Mouse (Mus musculus): ENCODE measurements at regions not wholly inside any gene's neighbourhood (a gene's known extent, or its start where the extent isn't known, plus 50 kb on each side); places are given as distances from the start of the nearest gene placed in this dataset.

DNA sequence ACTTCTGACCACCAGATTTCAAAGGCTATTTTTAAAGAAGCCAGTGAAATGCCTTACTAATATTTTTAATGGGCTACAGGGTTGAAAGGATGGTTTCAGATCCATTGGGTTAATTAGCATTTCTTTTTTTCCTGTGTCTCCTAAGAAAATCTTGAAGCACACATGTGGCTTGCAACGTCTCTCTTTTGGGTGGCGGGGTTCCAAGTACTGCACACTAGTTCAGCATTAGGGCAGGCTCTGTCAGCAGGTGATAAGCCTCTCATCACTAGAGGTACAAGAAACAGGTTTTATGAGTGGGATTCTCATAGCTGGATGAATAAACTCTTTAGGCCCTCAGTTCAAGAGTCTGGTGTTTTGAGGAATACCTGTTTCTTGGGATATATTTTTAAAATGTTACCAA lies 103.2 kb upstream of the Jun start:
- DNase-seq: no peak

DNA sequence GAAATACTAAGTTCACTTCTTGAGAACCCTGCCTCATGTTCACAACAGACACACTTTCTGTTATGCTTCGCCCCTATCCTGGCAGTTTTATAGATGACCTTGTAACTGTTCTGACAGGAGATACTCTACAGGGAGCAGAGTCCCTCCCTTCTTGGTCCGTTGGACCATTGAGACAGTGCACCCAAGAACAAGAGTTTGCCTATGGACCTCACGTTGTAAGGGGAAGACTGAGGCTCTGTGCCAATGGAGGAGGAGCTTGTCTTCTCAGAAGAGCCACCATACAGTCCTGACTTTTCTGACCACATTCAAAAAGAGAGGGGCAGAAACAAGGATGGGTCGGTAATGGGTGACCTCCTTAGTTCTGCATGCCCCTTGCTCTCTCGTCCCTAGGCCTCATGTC lies 103.8 kb upstream of the Jun start:
- no peak for DNase-seq

DNA sequence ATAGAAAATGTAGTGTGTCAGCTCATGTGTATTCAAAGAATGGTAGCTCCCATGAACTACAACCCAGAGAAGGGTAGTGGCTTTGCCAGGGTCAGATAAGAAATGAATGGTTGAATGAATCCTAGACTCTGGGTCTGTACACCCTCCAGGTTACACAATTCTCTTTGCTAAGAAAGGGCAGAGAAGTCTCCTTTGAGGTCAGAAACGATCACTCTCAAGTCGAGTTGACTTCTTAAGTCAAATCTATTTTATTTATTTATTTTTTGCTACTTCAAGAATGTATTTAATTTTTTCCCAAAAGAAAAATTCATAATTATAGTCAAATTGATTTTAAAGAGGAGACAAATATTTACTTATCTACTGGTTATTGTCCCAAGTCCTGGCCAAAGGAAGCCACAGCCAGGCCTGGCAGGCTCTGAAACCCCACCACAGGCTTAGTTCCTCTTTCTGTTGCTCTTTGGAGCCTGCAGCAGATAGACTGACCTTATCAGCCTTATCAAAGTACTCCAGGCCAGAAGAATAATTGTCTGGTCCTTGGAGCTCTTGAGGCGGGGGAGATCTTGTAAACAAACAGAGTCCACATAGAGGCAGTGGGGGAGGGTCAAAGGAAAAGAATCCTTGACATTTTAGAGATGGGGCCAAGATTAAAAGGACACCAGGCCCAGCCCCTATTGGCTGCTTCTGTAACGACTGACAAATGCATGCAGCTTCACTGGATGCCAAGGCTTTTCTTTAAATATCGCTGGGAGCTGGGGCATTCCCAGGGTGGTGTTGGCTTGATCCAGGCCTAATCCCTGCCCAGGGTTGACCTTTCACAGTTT lies 104.6 kb upstream of the Jun start:
- peak; percentile 46 for DNase-seq

DNA sequence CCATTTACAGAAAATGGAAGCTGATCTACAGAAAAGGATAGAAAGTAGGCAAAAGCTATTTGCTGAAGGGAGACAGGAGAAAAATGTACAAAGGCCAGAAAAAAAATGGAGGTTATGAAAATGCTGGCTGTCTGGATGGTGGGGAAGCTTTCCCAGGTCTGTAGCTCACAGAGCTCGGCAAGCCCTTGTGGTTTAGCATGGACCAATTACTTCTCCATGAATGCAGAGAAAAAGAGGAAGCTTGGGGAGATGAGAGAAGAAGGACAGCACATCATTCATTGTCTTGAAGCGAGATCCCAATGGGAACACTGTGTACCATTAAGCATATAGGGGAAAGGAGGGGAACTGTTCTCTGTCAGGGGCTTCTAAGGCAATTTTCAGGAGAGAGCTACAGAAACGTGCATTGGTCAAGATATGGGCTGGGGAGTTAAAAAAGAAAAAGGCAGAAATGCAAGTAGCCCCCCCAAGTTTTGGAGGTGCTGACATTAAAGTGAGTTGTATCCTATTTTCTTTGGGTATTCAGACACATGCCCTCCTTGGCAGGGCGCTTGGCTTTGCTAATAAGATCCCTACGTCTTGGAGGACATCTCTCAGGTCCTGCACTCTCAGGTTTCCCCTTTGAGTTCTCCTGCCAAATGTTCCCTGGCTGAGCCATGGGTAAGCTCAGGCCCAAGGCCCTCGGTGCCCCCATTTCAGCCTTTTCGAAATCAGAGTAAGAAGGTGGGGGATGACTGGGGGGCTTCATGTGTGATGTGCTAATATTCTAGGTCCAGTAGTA lies 105.8 kb upstream of the Jun start:
- no peak for DNase-seq

DNA sequence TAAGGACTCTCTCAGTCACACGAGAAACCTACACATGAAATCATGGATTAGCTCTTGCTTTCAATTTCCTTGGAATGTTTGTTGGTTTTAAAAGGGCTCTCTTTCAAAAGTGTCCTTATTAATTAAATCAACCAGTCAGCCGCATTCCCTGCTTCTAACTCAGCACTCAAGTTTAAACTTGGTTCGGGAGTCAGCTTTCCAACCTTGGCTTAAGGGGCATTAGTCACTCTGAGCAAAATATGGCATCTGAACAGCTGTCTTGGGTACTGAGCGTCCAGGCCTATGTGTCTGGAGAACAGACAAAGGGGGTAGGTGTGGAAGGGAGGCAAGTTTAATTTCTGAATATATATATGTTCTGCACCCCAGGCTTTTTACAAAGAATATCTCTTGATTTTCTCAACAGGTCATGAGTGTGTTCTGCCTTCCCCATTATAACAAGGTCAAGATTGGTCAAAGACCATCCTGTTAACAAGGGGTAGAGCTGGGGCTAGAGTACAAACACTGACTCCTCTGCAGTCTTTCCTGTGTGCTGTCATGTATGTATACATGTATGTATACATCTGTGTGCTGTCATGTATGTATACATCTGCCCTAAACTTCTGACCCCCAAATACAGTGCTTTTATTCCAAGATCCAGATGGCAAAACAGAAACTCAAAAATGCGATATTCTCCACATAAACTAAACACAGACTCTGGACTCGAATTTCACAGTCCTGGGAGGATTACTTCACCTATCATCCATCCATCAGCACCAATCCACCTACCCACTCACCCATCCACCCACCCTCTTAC lies 106.8 kb upstream of the Jun start:
- no peak for DNase-seq

DNA sequence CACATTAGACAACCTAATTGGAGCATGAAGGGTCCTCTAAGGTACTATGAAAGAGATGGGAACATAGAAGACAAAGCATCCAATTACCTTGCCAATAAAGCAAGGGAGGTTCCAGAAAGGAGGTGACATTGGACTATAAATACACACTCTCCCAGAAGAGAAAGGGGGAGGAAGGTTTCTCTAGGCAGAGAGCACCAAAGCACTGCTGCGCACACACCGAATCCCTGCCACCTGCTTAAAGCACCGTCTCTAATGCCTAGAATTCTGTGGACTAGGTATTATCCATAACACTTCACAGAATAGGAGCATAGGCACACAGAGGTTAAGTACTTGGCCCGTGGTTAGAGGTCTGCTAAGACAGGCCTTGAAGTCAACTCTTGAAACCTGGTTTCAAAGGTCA lies 107.8 kb upstream of the Jun start:
- DNase-seq: peak; percentile 44

DNA sequence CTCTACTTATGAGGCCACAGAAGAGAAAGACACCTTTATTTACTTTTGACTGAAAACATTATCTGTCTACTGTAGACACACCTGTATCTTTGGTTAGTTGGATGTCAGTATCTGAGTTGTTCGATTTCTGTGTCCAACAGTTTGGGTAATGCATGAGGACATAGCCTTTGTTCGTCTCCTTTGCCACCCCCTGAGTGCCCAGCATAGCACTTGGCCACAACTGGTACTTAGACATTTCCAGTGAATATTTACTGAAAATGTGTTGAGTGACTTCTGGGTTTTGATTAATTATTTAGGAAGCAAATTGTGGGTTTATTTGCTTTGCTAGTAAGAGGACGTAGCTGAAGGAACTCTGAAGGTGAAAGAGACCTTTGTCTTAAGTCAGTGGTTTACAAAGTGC lies 108.4 kb upstream of the Jun start:
- no peak for DNase-seq

DNA sequence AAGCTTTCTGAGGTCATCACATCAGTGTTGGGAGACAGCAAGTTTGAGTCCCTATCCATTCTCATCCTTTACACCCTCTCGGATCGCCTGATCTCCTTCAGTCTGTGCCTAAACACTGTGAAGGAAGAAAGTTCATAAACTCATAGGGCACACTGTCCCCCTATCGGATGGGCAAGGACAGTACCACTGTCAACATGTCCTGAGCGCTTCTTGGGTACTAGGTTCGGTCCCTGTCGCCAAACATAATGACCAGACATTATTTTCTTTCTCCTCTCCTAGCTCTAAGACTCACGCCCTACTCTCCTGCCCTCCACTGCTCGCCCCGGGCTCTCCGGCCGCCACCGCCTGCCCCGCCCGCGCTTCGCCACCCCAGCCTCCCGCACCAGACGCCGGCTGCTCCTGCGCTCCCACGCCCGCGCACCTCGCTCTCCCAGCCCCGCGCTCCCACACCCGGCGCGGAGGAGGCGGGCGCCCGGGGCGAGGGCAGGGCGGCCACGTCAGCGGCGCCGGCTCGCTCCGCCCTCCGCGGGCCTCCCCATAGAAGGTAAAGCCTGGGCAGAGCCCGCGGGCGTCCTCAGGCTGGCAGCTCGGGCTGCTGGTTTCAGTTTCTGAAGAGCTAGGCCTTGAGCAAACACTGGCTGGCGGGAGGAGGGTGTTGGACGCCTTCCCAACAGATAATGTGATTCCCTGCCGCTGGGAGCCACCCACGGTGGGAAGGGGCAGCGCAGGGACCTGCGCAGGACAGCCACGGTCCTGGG lies 109.1 kb upstream of the Jun start:
- peak; percentile 95 for DNase-seq

DNA sequence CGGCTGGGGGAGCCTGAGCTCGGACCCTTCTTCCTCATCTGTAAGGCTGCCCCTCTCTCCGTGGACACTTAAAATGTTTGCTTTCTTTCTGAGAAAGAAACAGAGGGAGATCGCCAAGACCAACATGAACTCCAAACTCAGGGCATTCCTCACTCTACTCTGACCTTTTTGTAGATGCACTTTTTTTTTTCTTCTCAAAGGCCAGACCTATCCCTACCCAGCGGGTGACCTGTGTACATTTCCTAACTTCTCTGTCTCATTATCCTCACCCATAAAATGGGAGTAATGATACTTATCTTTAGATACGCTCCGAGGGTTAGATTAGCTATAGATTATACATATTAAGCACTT lies 109.6 kb upstream of the Jun start:
- no peak for DNase-seq

DNA sequence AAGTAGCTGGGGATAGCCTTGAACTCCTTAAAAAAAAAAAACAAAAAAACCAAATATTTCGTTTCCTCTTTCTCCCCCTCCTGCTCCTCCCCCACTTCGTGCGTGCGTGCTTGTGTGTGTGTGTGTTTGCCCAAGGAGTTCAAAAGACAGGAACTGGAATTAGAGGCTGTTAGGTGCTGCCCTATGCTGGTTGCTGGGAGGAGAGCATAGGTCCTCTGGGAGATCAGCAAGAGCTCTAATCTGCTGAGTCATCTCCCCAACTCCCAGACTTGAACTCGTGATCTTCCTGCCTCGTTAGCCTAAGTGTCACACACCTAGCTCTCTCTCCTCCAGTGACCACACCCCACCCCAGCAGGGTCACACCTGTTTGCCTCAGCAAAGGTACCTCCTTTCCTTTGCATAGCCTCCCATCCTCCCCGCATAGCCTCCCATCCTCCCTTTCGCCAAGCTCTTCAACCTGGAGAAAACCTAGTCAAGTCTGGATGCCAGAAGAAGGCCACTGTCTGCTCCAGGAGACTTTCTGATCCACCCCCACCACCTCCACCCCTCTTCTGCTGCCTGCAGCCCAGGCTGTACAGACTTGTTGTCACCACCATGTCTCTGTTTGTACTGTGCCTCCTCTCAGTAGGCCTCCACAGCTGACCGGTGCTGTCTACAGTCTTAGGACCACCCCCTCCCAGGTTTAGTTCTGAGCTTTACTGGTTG lies 110.5 kb upstream of the Jun start:
- DNase-seq: no peak

DNA sequence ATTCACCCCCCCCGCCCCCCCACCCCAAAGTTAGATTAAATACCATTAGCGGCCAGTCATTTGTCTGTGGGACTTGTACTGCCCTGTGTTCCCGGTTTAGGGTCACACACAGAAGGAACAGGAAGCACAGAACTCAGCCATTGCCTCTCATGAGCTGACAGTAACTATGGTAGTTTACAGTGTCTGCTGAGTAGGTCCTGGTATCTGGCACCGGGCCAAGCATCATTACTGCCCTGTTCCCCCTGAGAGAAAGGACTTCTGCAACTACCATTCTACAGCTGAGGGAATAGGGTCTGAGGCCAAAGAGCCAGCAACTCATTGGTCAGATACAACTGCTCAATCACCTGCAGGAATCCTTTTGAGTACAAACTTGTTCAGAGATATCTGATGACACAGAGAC lies 111.4 kb upstream of the Jun start:
- no peak for DNase-seq

DNA sequence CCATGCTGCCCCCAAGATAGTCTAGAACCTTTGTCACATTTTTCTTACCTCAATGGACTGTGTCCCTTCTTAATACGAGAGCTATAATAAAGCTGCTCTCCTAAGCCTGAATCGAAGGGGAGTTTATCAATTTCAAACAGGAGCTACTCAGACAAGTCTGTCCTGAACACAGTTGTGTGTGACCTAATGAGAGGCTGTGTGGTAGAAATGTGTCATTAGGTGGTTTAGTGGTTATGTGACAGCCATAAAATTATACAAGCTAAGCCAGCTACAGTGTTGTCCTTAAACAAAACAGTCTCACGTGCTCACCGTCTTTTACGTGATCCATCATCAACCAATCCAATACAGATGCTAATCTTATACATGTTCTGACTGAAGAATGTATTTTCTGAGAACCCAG lies 114.5 kb upstream of the Jun start:
- DNase-seq: no peak

DNA sequence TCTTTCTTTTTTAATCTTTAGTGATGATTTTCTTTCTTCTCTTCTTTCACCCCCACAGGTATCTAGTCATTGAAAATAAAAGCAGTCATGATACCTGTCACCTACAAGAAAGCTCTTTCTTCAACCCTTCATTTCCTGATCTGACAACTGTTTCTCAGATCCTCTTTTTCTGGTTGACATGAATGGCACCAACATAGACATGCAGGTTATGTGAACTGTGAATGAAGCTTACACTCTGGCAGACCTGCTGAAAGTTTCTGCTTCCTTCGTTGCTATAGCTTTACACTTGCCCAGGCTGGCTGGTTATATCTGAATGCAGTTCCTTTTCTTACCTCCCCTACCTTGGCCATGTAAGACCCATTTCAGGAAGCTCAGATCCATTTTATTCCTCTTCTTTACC lies 115.2 kb upstream of the Jun start:
- DNase-seq: no peak

DNA sequence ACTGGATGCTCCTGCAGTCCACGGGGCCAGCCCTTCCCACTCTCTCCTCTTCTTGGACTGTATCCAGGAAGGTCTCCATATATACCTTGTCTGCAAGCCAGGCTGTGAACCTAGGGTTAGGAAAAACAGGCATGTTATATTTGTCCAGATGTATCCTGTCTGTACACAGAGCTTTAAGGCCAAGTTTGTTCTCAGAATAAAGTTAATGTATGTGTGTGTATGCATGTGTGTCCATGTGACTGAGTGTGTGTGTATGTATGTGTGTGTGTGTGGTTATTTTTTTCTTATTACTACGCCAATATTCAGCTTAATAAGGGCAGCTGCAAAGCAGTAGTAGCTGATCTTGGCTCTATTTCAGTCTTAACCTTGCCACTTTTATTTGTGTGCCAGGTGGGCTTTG lies 117.7 kb upstream of the Jun start:
- no peak for DNase-seq

DNA sequence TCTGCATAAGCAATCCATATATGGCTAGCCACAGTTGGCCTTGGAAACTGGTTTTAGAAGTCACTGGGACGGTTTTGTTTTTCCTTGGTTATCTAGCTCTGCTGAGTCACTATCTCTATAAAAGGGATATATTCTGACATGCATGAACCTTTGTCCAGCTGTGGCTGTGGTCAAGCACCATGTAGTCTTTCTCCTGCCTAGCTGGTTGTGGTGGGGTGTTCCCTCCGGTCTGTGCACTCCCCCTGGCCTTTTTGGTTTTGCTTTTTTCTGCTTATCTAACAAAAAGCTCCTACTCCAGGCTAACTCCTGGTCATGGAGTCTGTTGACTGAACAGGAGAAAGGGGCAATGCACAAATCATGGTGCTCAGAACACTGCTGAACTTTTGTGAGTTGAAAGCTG lies 125.7 kb upstream of the Jun start:
- DNase-seq: no peak

DNA sequence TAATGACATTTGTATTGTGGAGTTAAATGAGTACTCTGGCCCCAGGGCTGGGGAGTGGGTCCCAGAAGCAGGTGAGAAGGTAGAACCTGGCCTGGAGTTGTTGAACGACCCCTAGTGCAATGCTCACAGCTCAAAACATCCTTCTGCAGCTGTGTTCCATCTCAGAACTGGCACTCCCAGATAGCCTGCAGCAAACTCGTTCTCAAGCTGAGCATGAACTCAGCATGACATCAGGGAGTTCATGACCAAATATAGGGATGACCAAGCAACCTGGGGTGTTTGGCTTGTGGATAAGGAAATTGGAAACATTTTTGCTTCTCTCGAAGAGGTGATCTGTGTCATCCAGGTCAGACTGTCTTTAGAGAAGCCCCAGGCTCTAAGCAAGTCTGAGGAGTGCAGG lies 126.4 kb upstream of the Jun start:
- DNase-seq: no peak

DNA sequence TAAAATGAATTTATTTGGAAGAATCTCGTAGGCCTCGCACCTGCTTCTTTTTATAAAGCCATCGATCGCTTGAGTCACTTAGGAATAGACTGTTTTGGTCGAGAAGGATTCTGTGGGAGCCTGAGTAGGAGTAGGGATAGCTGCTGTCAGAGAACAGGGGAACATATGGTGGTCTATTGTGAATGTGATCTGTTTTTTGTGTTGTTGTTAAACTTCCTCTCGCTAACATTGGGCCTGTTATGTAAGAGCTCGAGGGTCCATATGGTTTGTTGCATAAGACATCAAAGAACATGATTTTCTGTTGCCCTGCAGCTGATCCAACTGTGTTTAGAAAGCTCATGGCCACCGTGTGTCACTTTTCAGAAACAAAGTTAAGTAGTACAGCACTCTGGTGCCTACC lies 126.9 kb upstream of the Jun start:
- DNase-seq: no peak

DNA sequence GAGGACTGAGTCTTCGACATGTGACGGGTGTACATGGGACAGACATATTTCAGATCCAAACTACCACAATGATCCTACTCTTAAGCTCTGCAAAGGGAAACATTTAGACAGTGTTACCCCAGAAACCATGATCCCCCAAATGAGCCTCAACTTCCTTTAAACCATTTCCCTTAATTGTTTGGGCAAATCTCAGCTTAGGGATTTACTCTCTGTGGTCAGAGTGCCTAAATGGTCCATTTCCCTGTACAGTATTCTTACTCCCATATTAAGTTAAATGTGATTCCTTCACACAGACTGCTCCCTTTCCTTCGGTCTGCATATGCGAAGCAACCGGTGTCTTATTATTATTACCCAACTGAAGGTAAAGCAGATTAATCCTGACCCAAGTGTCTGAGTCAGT lies 128.4 kb upstream of the Jun start:
- DNase-seq: no peak

DNA sequence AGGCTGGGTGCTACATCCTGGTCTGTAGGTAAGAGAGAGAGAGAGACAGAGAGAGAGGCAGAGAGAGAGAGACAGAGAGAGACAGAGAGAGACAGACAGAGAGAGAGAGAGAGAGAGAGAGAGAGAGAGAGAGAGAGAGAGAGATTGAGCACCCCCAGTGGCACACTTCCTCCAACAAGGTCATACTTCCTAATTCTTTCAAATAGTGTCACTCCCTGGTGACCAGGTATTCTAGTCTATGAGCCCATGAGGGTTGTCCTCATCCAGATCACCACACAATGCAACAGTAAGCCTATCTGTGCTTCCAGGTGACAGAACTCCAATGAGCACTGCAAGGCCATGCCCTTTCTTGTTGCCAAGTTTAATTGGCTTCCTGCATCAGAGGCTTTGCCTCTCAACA lies 129.0 kb upstream of the Jun start:
- DNase-seq: no peak

DNA sequence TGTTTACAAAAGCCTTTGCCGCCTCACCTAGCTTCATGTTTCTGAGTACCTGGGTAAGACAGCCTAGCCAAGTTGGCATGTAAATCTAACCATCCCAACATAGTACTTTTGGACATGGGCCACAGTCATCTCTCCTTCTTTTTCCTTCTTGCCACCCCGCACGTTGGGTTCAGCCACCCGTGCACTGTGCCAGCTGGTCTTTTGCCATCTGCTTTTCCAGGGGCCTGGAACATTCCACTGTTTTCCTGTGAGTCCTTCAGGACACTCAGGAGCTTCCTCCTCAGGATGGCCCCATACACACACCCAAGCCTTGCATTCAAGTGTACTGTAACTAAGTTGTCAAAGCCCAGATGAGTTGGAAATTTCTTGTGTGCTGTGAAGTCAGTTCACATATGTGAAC lies 132.2 kb upstream of the Jun start:
- DNase-seq: peak; percentile 33

DNA sequence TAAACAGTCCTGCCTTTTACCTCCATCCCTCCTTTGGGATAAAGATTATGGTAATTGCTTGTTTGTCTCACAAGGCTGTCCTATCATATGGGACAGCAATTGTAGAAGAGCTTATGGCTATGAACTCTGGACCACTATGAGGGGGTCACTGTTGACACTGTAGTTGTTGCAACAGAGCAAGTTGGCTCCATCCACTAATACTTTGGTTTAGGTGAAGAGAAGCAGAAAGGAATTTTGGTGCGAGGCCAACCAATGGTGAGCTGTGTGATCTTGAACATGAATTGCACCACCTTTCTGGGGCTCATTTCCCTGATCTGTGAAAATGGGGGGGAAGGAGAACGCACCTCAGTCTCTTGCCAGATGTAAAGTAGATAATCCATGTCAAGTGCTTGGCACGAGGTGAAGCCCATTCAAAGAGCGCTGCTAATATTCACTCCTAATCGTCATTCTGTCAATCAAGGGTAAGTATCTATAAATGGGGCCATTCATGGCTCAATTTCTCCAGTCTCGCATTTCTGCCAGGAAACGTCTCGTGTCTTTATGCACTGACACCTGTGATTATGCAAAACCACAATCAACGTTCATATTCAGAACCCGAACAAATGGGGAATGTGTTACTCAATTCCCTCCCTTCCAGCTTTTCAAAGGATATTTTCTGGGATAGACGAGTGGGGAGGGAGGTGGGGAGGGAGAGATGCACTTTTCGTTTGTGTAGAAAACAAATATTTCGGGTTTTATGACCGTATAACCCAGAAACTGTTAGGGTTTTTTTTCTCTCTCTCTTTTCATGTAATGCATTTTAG lies 133.3 kb upstream of the Jun start:
- DNase-seq: no peak

DNA sequence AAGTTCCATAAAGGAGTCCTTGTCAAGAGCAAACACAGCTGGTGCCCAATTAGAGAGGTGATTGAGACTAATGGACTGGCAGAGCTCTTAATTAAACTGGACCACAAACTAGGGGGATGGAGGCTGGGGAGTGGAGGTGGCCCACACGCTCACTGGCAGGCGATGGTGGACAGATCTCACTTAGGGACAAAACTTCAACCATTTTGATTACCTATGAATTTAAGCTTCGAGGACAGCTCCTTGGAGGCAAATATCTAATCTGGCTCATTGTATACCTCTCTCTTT lies 133.8 kb upstream of the Jun start:
- no peak for DNase-seq
